Mouse (Mus musculus): ENCODE data around the gene Kcns1.
"Not testable (repeated sequence)": the region's sequence is repeated elsewhere in the genome, so short reads cannot be mapped to it uniquely, and the experiment has no call there.

Gene Kcns1

DNA sequence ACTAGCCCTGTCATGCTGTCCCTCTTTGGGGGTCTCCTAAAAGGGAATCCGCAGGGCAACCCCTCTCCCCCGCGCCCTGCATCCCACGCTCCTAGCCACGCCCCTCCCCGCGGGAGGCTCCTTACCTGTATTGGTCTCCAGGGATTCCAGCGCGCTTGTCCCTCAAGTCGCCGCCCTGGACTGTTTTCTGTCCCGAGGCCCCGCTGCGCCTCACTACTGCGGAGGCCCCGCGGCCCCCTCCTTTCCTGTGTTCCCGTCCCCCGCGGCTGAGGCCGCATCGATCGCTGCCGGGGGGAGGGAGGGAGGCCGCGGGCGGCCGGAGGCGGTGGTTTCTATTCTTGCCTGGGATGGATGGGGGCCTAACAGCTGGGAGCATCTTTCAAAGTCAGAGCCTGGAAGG is at the start of gene Kcns1:
Gene Kcns1, minus strand, starts transcription at position 212 of the 400 bp plus-strand sequence.
- DNase-seq (ENCODE audit: low spot score in 2 of 2) = no peak

- no peak for DNase-seq (ENCODE audit: low spot score in 2 of 2)
Measured at GRCm38 (mm10) chr2:164219295-164219694, 48.4 kb upstream of the Kcns1 start.

GRCm38 (mm10) chr2:164212711-164213110 is 41.8 kb upstream of the Kcns1 start:
- DNase-seq (ENCODE audit: low spot score in 2 of 2) = no peak

DNA sequence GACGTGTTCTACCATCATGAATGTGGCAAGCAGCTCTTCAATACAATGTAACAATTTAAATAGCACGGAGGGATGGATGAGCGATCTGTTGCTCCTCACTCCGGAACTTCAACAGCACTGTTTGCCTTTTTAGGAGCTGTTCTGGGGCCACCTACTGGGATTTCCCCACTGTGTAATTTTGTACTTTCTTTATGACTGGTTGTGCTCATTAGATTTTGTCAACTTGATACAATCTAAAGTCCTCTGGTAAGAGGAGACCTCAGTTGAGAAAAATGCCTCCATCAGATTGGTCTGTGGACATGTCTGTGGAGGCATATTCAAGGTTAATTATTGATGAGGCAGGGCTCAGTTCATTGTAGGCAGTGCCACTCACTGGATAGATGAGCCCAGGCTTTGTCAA is 40.0 kb upstream of the Kcns1 start:
- DNase-seq (ENCODE audit: low spot score in 2 of 2) = no peak

DNA sequence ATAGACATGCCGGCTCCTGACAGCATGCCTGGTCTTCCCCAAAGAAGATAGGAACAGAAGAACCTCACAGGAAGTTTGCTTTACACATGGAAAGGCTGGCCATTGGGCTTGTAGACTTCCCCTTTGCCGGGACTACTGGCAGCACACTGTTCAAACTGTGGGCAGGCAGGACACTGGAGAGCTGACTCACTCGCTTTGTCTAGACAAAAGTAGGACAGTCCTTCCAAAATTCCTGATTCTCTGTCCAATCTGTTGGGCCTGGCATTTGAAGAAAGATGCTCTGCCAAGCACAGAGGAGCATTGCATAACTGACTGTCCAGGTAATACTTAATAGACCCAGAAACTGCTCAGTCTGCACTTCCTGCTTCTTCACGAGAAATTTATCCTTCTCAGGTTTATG is 35.8 kb upstream of the Kcns1 start:
- peak; percentile 5 to 19 for DNase-seq (ENCODE audit: low spot score in 2 of 2)

- DNase-seq (ENCODE audit: low spot score in 2 of 2) = not testable (repeated sequence)
Measured at GRCm38 (mm10) chr2:164206011-164206410, 35.1 kb upstream of the Kcns1 start.

DNA sequence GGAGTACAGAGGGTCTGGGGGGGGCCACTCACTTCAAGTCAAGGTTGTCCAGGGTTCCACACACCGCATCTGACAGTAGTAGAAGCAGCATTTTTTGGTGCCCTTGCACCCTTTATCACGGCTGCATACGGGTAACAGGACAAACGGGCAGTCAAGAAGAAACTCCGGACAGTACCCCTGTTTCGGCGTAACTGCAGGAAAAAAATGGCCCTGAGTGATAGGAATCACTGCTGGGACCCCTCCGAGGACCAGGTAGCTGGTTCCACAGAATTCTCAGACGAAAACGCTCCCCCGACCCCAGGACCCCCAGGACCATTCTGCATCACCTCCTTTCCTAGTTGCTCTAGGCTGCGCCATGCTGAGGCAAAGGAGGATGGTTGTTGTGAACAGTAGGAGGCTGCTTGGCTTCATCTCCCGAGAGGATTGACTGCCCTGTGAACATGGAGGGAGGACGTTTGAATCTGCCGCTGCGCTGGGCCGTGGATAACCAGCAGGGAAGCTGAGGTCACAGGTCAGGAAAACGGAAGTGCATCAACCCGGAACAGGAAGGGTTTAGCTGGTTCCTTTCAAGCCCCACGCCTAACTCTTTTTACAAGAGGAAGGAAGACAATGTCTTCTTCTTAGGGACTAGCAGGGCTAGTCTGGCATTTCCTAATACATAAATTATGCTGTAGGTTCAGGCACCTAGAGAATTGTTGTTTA is 28.9 kb upstream of the Kcns1 start, which contains the start of gene Wfdc15a:
Gene Wfdc15a, minus strand, starts transcription at position 505 of the 702 bp plus-strand sequence.
- no peak for DNase-seq (ENCODE audit: low spot score in 2 of 2)

DNA sequence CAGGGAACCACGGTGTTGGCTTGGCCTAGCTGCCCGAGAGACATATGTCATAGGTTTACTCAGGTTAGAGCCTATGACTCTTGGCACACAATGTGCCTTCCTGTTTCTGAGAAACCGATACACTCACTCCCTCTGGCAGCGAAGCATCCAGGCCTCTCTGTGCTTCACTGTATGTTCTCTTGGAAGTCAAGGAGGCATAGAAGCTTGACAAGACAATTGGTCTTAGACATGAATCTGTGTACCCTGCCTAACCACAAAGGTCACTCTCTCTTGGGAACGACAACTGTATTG is 25.7 kb upstream of the Kcns1 start:
- no peak for DNase-seq (ENCODE audit: low spot score in 2 of 2)

GRCm38 (mm10) chr2:164195971-164196699 is 25.2 kb upstream of the Kcns1 start:
- no peak for DNase-seq (ENCODE audit: low spot score in 2 of 2)

- no peak for DNase-seq (ENCODE audit: low spot score in 2 of 2)
Measured at GRCm38 (mm10) chr2:164194959-164195630, 24.2 kb upstream of the Kcns1 start.

DNA sequence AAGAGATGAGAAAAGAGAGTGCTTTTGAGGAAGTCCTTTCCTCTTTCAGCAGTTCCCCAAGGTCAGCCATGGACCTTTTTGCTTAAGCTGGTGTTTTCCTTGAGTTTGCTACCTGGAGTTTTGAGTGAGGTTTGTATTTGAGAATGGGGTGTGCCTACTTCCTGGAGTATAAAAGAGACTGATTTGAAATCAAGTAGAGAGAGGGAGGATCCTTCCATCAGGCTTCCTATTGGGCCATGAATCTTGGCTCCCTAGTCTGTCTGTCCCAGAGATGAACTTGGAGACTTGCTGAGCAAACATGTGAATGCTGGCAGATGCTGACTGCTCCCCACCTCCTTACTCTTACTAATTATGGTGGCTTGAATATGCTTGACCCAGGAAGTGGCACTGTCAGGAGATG is 21.4 kb upstream of the Kcns1 start:
- DNase-seq (ENCODE audit: low spot score in 2 of 2) = no peak

GRCm38 (mm10) chr2:164190576-164190975 is 19.7 kb upstream of the Kcns1 start, which contains the start of gene Wfdc12:
Wfdc12 (minus strand) TSS chr2:164190608.
- DNase-seq (ENCODE audit: low spot score in 2 of 2) = no peak

- DNase-seq (ENCODE audit: low spot score in 2 of 2) = no peak
Measured at GRCm38 (mm10) chr2:164188722-164189121, 17.8 kb upstream of the Kcns1 start.

GRCm38 (mm10) chr2:164184145-164184719 is 13.3 kb upstream of the Kcns1 start:
- no peak for DNase-seq (ENCODE audit: low spot score in 2 of 2)

DNA sequence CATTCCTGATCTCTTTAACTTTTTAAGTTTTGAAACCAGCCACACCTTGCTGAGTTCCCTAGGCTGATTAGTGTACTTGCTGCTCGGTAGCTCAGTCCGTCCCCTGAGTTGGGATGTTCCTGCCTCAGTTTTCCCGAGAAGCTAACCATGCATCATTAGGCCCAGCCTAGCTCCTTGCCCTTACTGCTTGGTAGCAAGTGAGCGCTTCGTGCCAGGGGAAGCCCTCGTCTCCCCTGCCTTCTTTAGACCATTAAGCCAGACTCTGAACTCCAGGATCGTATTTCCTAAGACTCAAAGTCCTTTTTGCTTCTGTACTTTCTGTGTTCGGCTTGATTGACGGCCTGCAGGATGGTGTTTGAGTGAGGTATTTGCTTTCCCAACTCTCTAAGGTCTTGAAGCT is 12.4 kb upstream of the Kcns1 start:
- DNase-seq (ENCODE audit: low spot score in 2 of 2) = no peak

GRCm38 (mm10) chr2:164182692-164183255 is 11.9 kb upstream of the Kcns1 start, which contains the start of gene Wfdc5:
Wfdc5 (minus strand) TSS chr2:164182742.
- no peak for DNase-seq (ENCODE audit: low spot score in 2 of 2)

- DNase-seq (ENCODE audit: low spot score in 2 of 2) = no peak
Measured at GRCm38 (mm10) chr2:164180770-164181169, 9.9 kb upstream of the Kcns1 start.

- DNase-seq (ENCODE audit: low spot score in 2 of 2) = no peak
Measured at GRCm38 (mm10) chr2:164180124-164180523, 9.2 kb upstream of the Kcns1 start.

DNA sequence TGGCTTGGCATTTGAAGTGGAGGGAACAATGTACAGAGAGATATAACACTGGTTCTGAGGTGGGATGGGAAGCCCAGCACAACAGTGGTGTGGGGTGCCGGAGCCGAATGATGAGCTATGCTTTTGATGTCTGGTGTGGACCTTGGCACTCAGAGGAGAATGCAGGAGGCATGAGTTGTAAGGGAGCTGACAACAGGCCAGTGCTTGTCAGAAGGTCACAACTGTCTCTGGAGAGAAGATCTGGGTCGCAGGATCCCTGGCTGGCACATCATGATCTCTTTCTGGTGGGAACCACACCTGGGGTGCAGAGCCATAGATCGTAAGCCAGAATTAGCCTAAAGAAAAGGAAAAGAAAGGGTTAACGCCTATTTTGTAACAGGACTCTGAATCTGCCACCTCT is 6.9 kb upstream of the Kcns1 start:
- no peak for DNase-seq (ENCODE audit: low spot score in 2 of 2)

- no peak for DNase-seq (ENCODE audit: low spot score in 2 of 2)
Measured at GRCm38 (mm10) chr2:164175850-164176249, 4.9 kb upstream of the Kcns1 start.

DNA sequence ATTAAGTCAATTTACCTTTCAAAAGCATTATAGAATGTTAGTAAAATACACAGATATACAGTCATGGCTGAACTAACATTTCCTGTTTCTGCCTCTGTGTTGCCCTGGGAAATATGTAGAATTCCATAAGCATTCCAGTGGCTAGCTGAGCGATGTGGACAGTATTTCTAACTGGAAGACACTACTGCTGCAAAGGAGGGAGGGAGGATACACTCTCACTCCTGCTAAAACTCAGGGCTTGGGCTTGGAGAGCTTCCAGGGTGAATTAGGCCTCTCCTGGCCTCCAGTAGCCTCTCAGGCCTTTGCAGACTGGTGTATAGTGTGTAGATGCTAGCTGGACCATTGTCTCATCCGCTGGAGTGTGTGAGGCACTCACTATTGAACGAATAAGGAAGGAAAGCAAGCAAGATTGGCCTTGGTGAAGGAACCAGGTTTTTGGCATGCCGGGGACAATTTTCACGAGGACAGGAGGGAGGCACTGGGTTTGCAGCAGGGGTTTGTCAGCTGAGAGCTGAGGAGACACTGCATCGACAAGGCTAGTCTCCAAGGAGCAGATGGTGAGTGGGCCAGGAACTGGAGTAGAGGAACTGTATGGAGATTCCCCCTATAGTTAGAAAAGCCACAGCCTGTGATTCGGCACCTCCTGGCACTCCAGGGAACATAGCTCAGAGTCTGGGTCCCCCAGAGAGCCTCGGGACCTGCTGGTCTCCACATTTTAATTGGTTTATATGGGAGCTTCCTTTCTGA is 3.9 kb upstream of the Kcns1 start:
- DNase-seq (ENCODE audit: low spot score in 2 of 2) = peak; percentile 81 to 84

Data from right cerebral cortex, adult 2 months (tissue).